Mouse (Mus musculus) midbrain, postnatal 0 days (tissue): ENCODE results near the gene Mettl21c. TPM values are rescaled to one million over a fixed set of nuclear protein-coding genes. Genes with fewer than 3 reads are reported as not detected.

Experiments
- ATAC-seq: fragments of 200-750 bp; cut with Nextera tagmentation; 2 replicates; pipeline ENCODE4 v1.8.0; 2017; ENCODE audit warnings: moderate number of reproducible peaks, mild to moderate bottlenecking, moderate TSS enrichment, moderate library complexity; ENCODE audit not compliant: low FRiP score
- DNase-seq: peaks from one replicate; pipeline ENCODE4 v3.0.0-alpha.2; 2015; ENCODE audit warnings: low spot score
- H3K27ac ChIP-seq: fragments of 300-500 bp; sonication (generic); 2 replicates; pipeline ENCODE4 v1.5.1; 2014; ENCODE audit warnings: low read depth, mild to moderate bottlenecking, low read length, mixed read lengths
- H3K27me3 ChIP-seq: fragments of 300-500 bp; sonication (generic); 2 replicates; pipeline ENCODE4 v1.6.1; 2014; ENCODE audit warnings: low read length, control low read depth, mixed read lengths; ENCODE audit not compliant: insufficient read depth
- H3K36me3 ChIP-seq: fragments of 300-500 bp; sonication (generic); 2 replicates; pipeline ENCODE4 v1.6.1; 2014; ENCODE audit warnings: low read length, control low read depth, mixed read lengths; ENCODE audit not compliant: insufficient read depth
- H3K4me1 ChIP-seq: fragments of 300-500 bp; sonication (generic); 2 replicates; pipeline ENCODE4 v1.6.1; 2014; ENCODE audit warnings: mild to moderate bottlenecking, control low read depth, antibody characterized with exemption, low read length, mixed read lengths; ENCODE audit not compliant: insufficient read depth
- H3K4me2 ChIP-seq: fragments of 300-500 bp; sonication (generic); 2 replicates; pipeline ENCODE4 v1.6.1; 2014; ENCODE audit warnings: low read depth, mild to moderate bottlenecking, low read length, mixed read lengths; ENCODE audit not compliant: poor library complexity, severe bottlenecking
- H3K4me3 ChIP-seq: fragments of 300-500 bp; sonication (generic); 2 replicates; pipeline ENCODE4 v1.5.1; 2014; ENCODE audit warnings: low read depth, mild to moderate bottlenecking, low read length, moderate library complexity
- H3K9ac ChIP-seq: fragments of 300-500 bp; sonication (generic); replicated peaks from 2 replicates; pipeline ENCODE4 v1.6.1; 2014; ENCODE audit warnings: mild to moderate bottlenecking, low read length, moderate library complexity, mixed read lengths; ENCODE audit not compliant: poor library complexity, severe bottlenecking
- H3K9me3 ChIP-seq: fragments of 300-500 bp; sonication (generic); 2 replicates; pipeline ENCODE4 v1.6.1; 2016; ENCODE audit warnings: low read length, control low read depth
- CTCF ChIP-seq: IDR thresholded peaks from 2 replicates; pipeline ENCODE4 v1.5.1; 2016; ENCODE audit warnings: antibody characterized with exemption, mild to moderate bottlenecking
- WGBS: fragments of 180-500 bp; shearing (Covaris S2); extraction: QIAGEN DNeasy Blood & Tissue Kit; methylation state at CpG from one replicate; pipeline ENCODE4 v1.1.7; 2014; 5-methylcytosine and 5-hydroxymethylcytosine counted together
- polyA plus RNA-seq: library from polyadenylated mRNA; unstranded; fragments of >200 nt; fragmentation: Nextera tagmentation; extraction: Ambion mirVana; gene quantifications from 2 replicates; pipeline ENCODE4 v1.2.1, GENCODE M21; 2015
- total RNA-seq: library from RNA; depleted of rRNA; stranded (reverse); fragments of >200 nt; gene quantifications from 2 replicates; pipeline ENCODE4 v1.2.3, GENCODE M21; 2014

The Mettl21c gene
- total and polyA plus RNA-seq, 2 experiments from 2014 or later = 0.88 to 2.9 TPM

DNA sequence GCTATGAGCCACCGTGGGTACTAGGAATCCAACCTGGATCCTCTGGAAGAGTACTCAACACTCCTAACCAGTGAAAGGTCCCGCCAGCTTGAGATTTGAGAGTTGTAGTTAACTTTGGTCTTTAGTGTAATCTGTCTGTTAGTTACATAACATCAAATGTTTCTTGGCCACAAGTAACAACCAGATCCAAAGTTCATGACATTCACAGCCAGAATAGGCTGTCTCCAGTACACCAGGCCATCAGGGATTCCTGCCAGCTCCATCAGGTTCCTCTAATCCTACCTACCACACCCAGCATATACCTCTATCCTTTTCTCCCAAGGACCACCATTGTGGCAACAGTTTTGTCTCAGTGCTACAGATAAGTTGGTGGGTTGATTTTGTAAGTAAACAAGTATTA, 4.3 kb downstream of the Mettl21c start:
- Histone ChIP-seq H3K4me1 (no peaks in the 10 kb centered on the region), H3K4me2 (no peak overlapping the region), H3K9ac (no peak overlapping the region), H3K4me3 (no peak overlapping the region), H3K36me3 (no peaks in the 10 kb centered on the region), H3K27me3 (no peaks in the 10 kb centered on the region), H3K27ac (no peak overlapping the region), H3K9me3 (no peaks in the 10 kb centered on the region)
- no peak for TF ChIP-seq CTCF
- ATAC-seq (no peak), DNase-seq (no peak)
- WGBS = 94% methylated on average over 2 of the region's 2 CpGs

GRCm38 (mm10) chr1:44004513-44004912, 15.3 kb downstream of the Mettl21c start:
- WGBS = 99% methylated on average over 2 of the region's 2 CpGs

GRCm38 (mm10) chr1:43996914-43997589, 22.8 kb downstream of the Mettl21c start:
- 97% methylated on average over 4 of the region's 4 CpGs for WGBS
- Histone ChIP-seq H3K36me3 (peaks cover 15% of the 10 kb centered on the region), H3K27me3 (no peaks in the 10 kb centered on the region), H3K27ac (no peak overlapping the region), H3K4me1 (no peaks in the 10 kb centered on the region), H3K4me2 (no peak overlapping the region), H3K9me3 (no peaks in the 10 kb centered on the region), H3K4me3 (no peak overlapping the region), H3K9ac (no peak overlapping the region)
- ATAC-seq (no peak), DNase-seq (no peak)
- TF ChIP-seq CTCF = no peak

More at GRCm38 (mm10) chr1:44004513-44004912, 15.3 kb downstream of the Mettl21c start:
- TF ChIP-seq CTCF = no peak
- H3K27me3 ChIP-seq = no peaks in the 10 kb centered on the region
- H3K36me3 ChIP-seq = peaks cover 12% of the 10 kb centered on the region
- H3K9ac ChIP-seq = no peak overlapping the region
- no peak overlapping the region for H3K4me3 ChIP-seq
- ATAC-seq (no peak), DNase-seq (no peak)
- no peaks in the 10 kb centered on the region for H3K4me1 ChIP-seq
- no peak overlapping the region for H3K4me2 ChIP-seq
- H3K9me3 ChIP-seq = no peaks in the 10 kb centered on the region
- H3K27ac ChIP-seq = no peak overlapping the region

GRCm38 (mm10) chr1:43971089-43971488, 48.7 kb downstream of the Mettl21c start:
- no peak for DNase-seq
- ATAC-seq = no peak
- Histone ChIP-seq H3K4me2 (no peak overlapping the region), H3K27ac (no peak overlapping the region), H3K4me1 (no peaks in the 10 kb centered on the region), H3K36me3 (peaks cover 18% of the 10 kb centered on the region), H3K27me3 (no peaks in the 10 kb centered on the region), H3K4me3 (no peak overlapping the region), H3K9me3 (no peaks in the 10 kb centered on the region), H3K9ac (no peak overlapping the region)
- no peak for TF ChIP-seq CTCF
- WGBS = 84% methylated on average over 3 of the region's 3 CpGs

- no peak for TF ChIP-seq CTCF
- H3K36me3 ChIP-seq = peaks cover 14% of the 10 kb centered on the region
- 93% methylated on average over 3 of the region's 3 CpGs for WGBS
- H3K27ac ChIP-seq = no peak overlapping the region
- no peak overlapping the region for H3K4me2 ChIP-seq
- no peak overlapping the region for H3K9ac ChIP-seq
- no peaks in the 10 kb centered on the region for H3K27me3 ChIP-seq
- DNase-seq (no peak), ATAC-seq (no peak)
- H3K9me3 ChIP-seq = no peaks in the 10 kb centered on the region
- H3K4me1 ChIP-seq = no peaks in the 10 kb centered on the region
- H3K4me3 ChIP-seq = no peak overlapping the region
Observed at GRCm38 (mm10) chr1:43969361-43969760, 50.5 kb downstream of the Mettl21c start.

DNA sequence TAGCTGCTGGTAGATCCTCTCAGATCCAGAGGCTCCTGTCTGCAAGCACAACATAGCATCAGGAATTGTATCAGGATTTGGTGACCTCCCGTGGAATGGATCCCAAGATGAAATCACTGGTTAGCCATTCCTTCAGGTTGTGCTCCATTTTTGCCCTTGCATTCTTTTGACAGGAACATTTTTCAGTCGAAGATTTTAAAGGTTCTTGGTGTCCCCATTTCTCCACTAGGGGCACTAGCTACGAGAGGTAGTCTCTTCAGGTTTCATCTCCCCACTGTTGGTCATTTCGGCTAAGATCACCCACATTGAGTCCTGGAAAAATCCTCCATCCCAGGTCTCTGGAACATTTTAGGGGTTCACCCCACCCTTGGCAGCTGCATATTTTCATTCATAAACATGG, 53.1 kb downstream of the Mettl21c start:
- WGBS = 86% methylated on average over 4 of the region's 4 CpGs
- Histone ChIP-seq H3K9me3 (no peaks in the 10 kb centered on the region), H3K27me3 (no peaks in the 10 kb centered on the region), H3K4me2 (no peak overlapping the region), H3K4me1 (no peaks in the 10 kb centered on the region), H3K27ac (no peak overlapping the region), H3K36me3 (peaks cover 14% of the 10 kb centered on the region), H3K4me3 (no peak overlapping the region), H3K9ac (no peak overlapping the region)
- no peak for DNase-seq
- no peak for ATAC-seq
- TF ChIP-seq CTCF = peak; percentile 51
